Mouse (Mus musculus) hindbrain, embryonic 10.5 days (tissue): ENCODE measurements around the gene Slc25a13. TPM values are rescaled to one million over a fixed set of nuclear protein-coding genes. Genes with fewer than 3 reads are reported as not detected.

Experiments
- DNase-seq: peaks from one replicate; pipeline ENCODE4 v3.0.0-alpha.2; 2017; ENCODE audit warnings: low spot score
- H3K27ac ChIP-seq: fragments of 300-500 bp; sonication (generic); 2 replicates; pipeline ENCODE4 v1.5.1; 2016; ENCODE audit warnings: mild to moderate bottlenecking, moderate library complexity
- H3K27me3 ChIP-seq: fragments of 300-500 bp; sonication (generic); 2 replicates; pipeline ENCODE4 v1.6.1; 2016; ENCODE audit warnings: mild to moderate bottlenecking; ENCODE audit not compliant: poor library complexity, insufficient read depth, severe bottlenecking
- H3K36me3 ChIP-seq: fragments of 300-500 bp; sonication (generic); 2 replicates; pipeline ENCODE4 v1.6.1; 2016; ENCODE audit warnings: mild to moderate bottlenecking, moderate library complexity
- H3K4me1 ChIP-seq: fragments of 300-500 bp; sonication (generic); replicated peaks from 2 replicates; pipeline ENCODE4 v1.6.1; 2016; ENCODE audit warnings: mild to moderate bottlenecking
- H3K4me3 ChIP-seq: fragments of 300-500 bp; sonication (generic); 2 replicates; pipeline ENCODE4 v1.5.1; 2016; ENCODE audit warnings: mild to moderate bottlenecking, moderate library complexity
- H3K9me3 ChIP-seq: fragments of 300-500 bp; sonication (generic); 2 replicates; pipeline ENCODE4 v1.6.1; 2016; ENCODE audit warnings: mild to moderate bottlenecking, moderate library complexity
- WGBS: fragments of 180-500 bp; shearing (Covaris S2); methylation state at CpG from one replicate; pipeline ENCODE4 v1.1.7; 2016; 5-methylcytosine and 5-hydroxymethylcytosine counted together
- polyA plus RNA-seq: library from polyadenylated mRNA; unstranded; fragments of >200 nt; fragmentation: Nextera tagmentation; extraction: Ambion mirVana; gene quantifications from 2 replicates; pipeline ENCODE4 v1.2.1, GENCODE M21; 2016

Slc25a13 gene
- polyA plus RNA-seq, 1 experiment from 2014 or later, result 29.7 TPM

GRCm38 (mm10) chr6:6016931-6017330 is 200.0 kb downstream of the Slc25a13 start:
- H3K9me3 ChIP-seq, result no peaks in the 10 kb centered on the region
- H3K4me3 ChIP-seq, result no peak overlapping the region
- no peaks in the 10 kb centered on the region for H3K4me1 ChIP-seq
- no peak for DNase-seq
- 58% methylated on average over 9 of the region's 9 CpGs for WGBS
- H3K27me3 ChIP-seq, result no peaks in the 10 kb centered on the region
- no peaks in the 10 kb centered on the region for H3K36me3 ChIP-seq
- no peak overlapping the region for H3K27ac ChIP-seq

DNA sequence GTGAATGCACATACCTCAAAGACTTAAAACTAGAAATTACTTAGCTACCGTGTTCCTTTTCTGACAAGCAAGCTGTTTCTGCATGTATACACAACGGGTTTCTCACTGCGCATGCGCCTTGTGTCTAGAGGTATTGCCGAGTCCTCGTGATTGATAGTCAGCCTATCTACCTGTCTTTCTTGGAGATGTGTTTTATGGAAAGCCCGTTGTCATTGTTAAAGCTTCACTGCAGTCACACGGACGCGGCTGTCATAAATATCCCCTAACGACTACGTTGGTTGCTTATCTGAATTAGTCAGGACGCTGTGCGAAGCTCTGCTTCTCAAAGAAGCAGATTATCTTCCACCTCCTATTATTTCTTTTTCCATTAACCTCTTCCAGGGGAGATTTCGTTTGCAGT is 201.4 kb downstream of the Slc25a13 start:
- H3K4me1 ChIP-seq, result no peaks in the 10 kb centered on the region
- no peak overlapping the region for H3K4me3 ChIP-seq
- no peaks in the 10 kb centered on the region for H3K27me3 ChIP-seq
- 88% methylated on average over 15 of the region's 15 CpGs for WGBS
- H3K36me3 ChIP-seq, result no peaks in the 10 kb centered on the region
- no peak for DNase-seq
- H3K9me3 ChIP-seq, result no peaks in the 10 kb centered on the region
- H3K27ac ChIP-seq, result no peak overlapping the region

- Histone ChIP-seq H3K36me3 (no peaks in the 10 kb centered on the region), H3K9me3 (no peaks in the 10 kb centered on the region), H3K27ac (no peak overlapping the region), H3K4me1 (peaks cover under 1% of the 10 kb centered on the region; the same call in 1 of the 2 replicates), H3K27me3 (peaks cover 4% of the 10 kb centered on the region; the same call in 1 of the 2 replicates), H3K4me3 (no peak overlapping the region)
- WGBS, result 80% methylated on average over 2 of the region's 2 CpGs
- no peak for DNase-seq
Measured at GRCm38 (mm10) chr6:6011364-6011763, 205.6 kb downstream of the Slc25a13 start.

GRCm38 (mm10) chr6:6005762-6006431 is 211.1 kb downstream of the Slc25a13 start:
- H3K9me3 ChIP-seq, result no peaks in the 10 kb centered on the region
- peaks cover 6% of the 10 kb centered on the region; the same call in 1 of the 2 replicates for H3K27me3 ChIP-seq
- DNase-seq, result peak; percentile 88
- WGBS, result 3% methylated on average over 42 of the region's 42 CpGs
- H3K4me3 ChIP-seq, result peak overlapping the region; percentile 65
- no peaks in the 10 kb centered on the region for H3K36me3 ChIP-seq
- peak overlapping the region; percentile 84 for H3K27ac ChIP-seq
- peaks cover 14% of the 10 kb centered on the region; the same call in 1 of the 2 replicates for H3K4me1 ChIP-seq

- Histone ChIP-seq H3K36me3 (no peaks in the 10 kb centered on the region), H3K27me3 (peaks cover 6% of the 10 kb centered on the region; the same call in 1 of the 2 replicates), H3K27ac (no peak overlapping the region), H3K4me3 (no peak overlapping the region), H3K9me3 (no peaks in the 10 kb centered on the region), H3K4me1 (peaks cover 14% of the 10 kb centered on the region; the same call in 1 of the 2 replicates)
- 73% methylated on average over 12 of the region's 12 CpGs for WGBS
- no peak for DNase-seq
Measured at GRCm38 (mm10) chr6:6004756-6005485, 212.1 kb downstream of the Slc25a13 start.

DNA sequence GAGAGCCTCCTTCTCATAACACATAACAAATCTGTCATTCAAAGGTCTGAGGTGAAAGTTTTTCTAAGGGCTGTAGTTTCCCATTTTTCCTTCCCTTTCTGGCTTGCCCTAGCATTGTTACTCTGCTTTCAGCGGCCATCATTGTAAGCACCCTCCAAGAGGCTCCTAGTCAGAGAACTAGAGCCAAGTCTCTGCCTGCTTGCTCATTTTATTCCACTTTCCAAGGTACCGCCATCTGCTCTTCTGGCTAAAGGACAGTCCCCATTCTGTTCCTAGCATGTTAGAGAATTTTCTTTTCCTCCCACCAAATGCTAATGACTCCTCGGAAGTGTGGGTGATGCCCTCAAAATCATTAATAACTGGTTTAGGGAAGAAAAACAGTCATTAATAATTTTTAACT is 214.9 kb downstream of the Slc25a13 start:
- DNase-seq, result no peak
- WGBS, result 88% methylated on average over 3 of the region's 3 CpGs
- H3K36me3 ChIP-seq, result no peaks in the 10 kb centered on the region
- H3K27me3 ChIP-seq, result peaks cover 6% of the 10 kb centered on the region; the same call in 1 of the 2 replicates
- H3K9me3 ChIP-seq, result no peaks in the 10 kb centered on the region
- peaks cover 22% of the 10 kb centered on the region; the same call in 1 of the 2 replicates for H3K4me1 ChIP-seq
- H3K4me3 ChIP-seq, result no peak overlapping the region
- no peak overlapping the region for H3K27ac ChIP-seq

GRCm38 (mm10) chr6:5997535-5997934 is 219.4 kb downstream of the Slc25a13 start:
- H3K4me3 ChIP-seq, result no peak overlapping the region
- no peak overlapping the region for H3K27ac ChIP-seq
- 63% methylated on average over 6 of the region's 6 CpGs for WGBS
- no peak for DNase-seq
- no peaks in the 10 kb centered on the region for H3K36me3 ChIP-seq
- H3K9me3 ChIP-seq, result no peaks in the 10 kb centered on the region
- H3K4me1 ChIP-seq, result 0 out of 2 replicates have a peak, but pooled peaks cover 13% of the 10 kb centered on the region
- H3K27me3 ChIP-seq, result no peaks in the 10 kb centered on the region

DNA sequence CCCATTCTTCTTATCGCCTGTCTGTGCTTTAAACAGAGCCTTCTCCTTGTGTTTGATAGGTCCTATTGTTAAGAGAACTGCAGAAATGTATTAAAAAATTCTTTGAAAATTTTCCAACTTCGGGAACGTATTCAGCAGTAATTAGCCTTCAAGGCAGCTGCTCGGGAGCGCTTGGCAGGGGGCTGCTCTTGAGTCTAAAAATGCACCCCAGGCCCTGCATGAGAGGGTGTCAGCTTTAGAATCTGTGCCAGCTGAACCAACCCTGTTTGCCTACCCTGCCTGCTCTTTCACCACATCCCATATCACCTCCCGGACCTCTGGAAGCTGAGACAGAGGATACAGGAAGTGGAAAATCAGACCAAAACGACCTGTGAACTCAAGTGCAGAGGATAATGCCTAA is 223.9 kb downstream of the Slc25a13 start:
- WGBS, result 51% methylated on average over 7 of the region's 7 CpGs
- Histone ChIP-seq H3K4me3 (no peak overlapping the region), H3K27ac (no peak overlapping the region), H3K4me1 (peaks cover 22% of the 10 kb centered on the region), H3K27me3 (no peaks in the 10 kb centered on the region), H3K9me3 (no peaks in the 10 kb centered on the region), H3K36me3 (no peaks in the 10 kb centered on the region)
- DNase-seq, result no peak

DNA sequence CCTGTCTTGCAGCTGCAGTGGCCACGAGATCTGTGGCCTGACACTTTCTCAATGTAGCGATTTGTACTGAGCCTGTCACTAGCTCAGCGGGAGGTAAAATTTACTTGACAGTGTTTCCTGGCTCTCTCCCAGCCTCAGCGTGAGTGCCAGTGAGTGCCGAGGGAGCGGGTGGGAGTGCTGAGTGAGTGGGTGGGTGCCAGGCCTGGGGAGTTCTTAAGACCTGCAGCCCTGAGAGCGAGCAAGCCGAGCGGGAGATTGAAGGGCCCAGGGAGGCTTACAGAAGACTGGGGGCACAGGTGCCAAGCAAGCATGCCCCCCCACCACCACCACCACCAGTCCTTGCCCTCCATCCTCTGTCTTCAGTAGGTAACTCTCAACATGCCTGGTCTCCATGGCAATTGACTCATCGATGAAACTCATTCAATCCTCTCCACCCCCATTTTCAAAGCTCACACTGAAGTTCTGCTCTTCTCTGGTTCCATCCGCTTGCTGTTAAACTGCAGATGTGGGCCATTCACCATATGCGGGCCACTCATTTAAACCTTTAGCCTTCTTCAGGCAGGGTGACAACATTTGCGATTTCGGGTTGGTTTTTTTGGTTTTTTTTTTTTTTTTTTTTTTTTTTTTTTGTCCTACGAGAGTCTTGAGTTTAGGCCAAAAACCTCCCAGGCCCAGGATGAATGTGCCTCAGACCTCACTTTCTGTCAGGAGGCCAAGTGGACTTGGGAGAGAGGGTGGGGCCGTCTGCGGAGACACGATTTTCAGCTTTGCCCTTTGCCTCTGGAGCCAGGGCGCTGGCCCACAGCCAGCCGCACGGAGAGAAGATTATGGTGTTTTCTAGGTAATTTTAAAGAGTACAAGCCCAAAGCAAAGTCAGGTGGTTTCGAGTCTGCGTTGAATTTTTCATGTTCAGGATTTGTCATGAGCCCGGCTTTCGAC is 224.9 kb downstream of the Slc25a13 start:
- DNase-seq, result peak; percentile 11
- no peaks in the 10 kb centered on the region for H3K27me3 ChIP-seq
- 56% methylated on average over 25 of the region's 25 CpGs for WGBS
- H3K9me3 ChIP-seq, result no peaks in the 10 kb centered on the region
- H3K4me1 ChIP-seq, result peaks cover 14% of the 10 kb centered on the region
- no peaks in the 10 kb centered on the region for H3K36me3 ChIP-seq
- peak overlapping the region; percentile 45; the same call in 1 of the 2 replicates for H3K27ac ChIP-seq
- H3K4me3 ChIP-seq, result no peak overlapping the region

- no peaks in the 10 kb centered on the region for H3K36me3 ChIP-seq
- no peaks in the 10 kb centered on the region for H3K27me3 ChIP-seq
- no peak for DNase-seq
- no peak overlapping the region for H3K27ac ChIP-seq
- 62% methylated on average over 6 of the region's 6 CpGs for WGBS
- peaks cover 14% of the 10 kb centered on the region for H3K4me1 ChIP-seq
- no peak overlapping the region for H3K4me3 ChIP-seq
- no peaks in the 10 kb centered on the region for H3K9me3 ChIP-seq
Measured at GRCm38 (mm10) chr6:5991243-5991642, 225.7 kb downstream of the Slc25a13 start.
